Comparison of ENCODE assay signal across 7 mouse cellular contexts in genomic region chr6:125008586-125009128, GRCm38 (mm10). TPM values are rescaled to one million over a fixed set of nuclear protein-coding genes. Genes with fewer than 3 reads are reported as not detected.
DNase-seq lines count a peak whose midpoint lies in the region; ATAC-seq and TF ChIP-seq lines count a peak whose summit lies in the region.

No protein-coding gene starts in this region.

- ATAC-seq in intestine, postnatal 0 days: peak; percentile 97
- peak; percentile 97 for ATAC-seq in midbrain, embryonic 12.5 days (ENCODE audit: low FRiP score, low read depth)

- H3K9ac ChIP-seq in intestine, postnatal 0 days (ENCODE audit: low read depth, low read length): peak overlapping the region; percentile 99
- peak overlapping the region; percentile 93 for H3K9ac ChIP-seq in midbrain, embryonic 12.5 days (replicated peaks)

- peaks cover 32% of the 10 kb centered on the region for H3K4me1 ChIP-seq in embryonic facial prominence, embryonic 10.5 days
- H3K4me1 ChIP-seq in intestine, postnatal 0 days (replicated peaks; ENCODE audit: control insufficient read depth, insufficient read depth, low read length): peaks cover 5% of the 10 kb centered on the region; the same call in 1 of the 2 replicates
- peaks cover 26% of the 10 kb centered on the region for H3K4me1 ChIP-seq in midbrain, embryonic 12.5 days
- peaks cover 2% of the 10 kb centered on the region; the same call in 1 of the 2 replicates for H3K4me1 ChIP-seq in small intestine, adult 2 months (ENCODE audit: control insufficient read depth, insufficient read depth, insufficient read length, low read length)

- TF ChIP-seq POLR2A in small intestine, adult 2 months (IDR thresholded peaks at IDR 0.05; ENCODE audit: low read depth, low read length): no peak

- intact Hi-C loops in left cerebral cortex, postnatal 4 days (cut with DNase I): no loop called here

- H3K4me2 ChIP-seq in intestine, postnatal 0 days (replicated peaks; ENCODE audit: low read depth): peak overlapping the region; percentile 74
- peak overlapping the region; percentile 85 for H3K4me2 ChIP-seq in midbrain, embryonic 12.5 days (replicated peaks)

- TF ChIP-seq CTCF in intestine, postnatal 0 days (IDR thresholded peaks at IDR 0.05; ENCODE audit: low read depth): no peak
- no peak for TF ChIP-seq CTCF in small intestine, adult 2 months (IDR thresholded peaks at IDR 0.05; ENCODE audit: extremely low read depth, insufficient read length, insufficient replicate concordance, low read depth, low read length)

- WGBS in embryonic facial prominence, embryonic 10.5 days: under 1% methylated on average over 34 of the region's 34 CpGs
- WGBS in intestine, postnatal 0 days: under 1% methylated on average over 33 of the region's 34 CpGs
- WGBS in midbrain, embryonic 12.5 days: 1% methylated on average over 33 of the region's 34 CpGs
- WGBS in small intestine, adult 2 months: under 1% methylated on average over 34 of the region's 34 CpGs

- H3K4me3 ChIP-seq in embryonic facial prominence, embryonic 10.5 days: peak overlapping the region; percentile 93
- H3K4me3 ChIP-seq in intestine, postnatal 0 days (ENCODE audit: low read depth, low read length): peak overlapping the region; percentile 84
- peak overlapping the region; percentile 92 for H3K4me3 ChIP-seq in midbrain, embryonic 12.5 days
- H3K4me3 ChIP-seq in small intestine, adult 2 months (ENCODE audit: low read depth, low read length): peak overlapping the region; percentile 94

- H3K27ac ChIP-seq in embryonic facial prominence, embryonic 10.5 days (replicated peaks): peak overlapping the region; percentile 99
- peak overlapping the region; percentile 99 for H3K27ac ChIP-seq in intestine, postnatal 0 days (ENCODE audit: low read depth, low read length)
- H3K27ac ChIP-seq in midbrain, embryonic 12.5 days (replicated peaks): peak overlapping the region; percentile 99
- peak overlapping the region; percentile 67 for H3K27ac ChIP-seq in small intestine, adult 2 months (ENCODE audit: insufficient read depth, low read depth, low read length)

- H3K36me3 ChIP-seq in embryonic facial prominence, embryonic 10.5 days (replicated peaks): peaks cover 30% of the 10 kb centered on the region
- H3K36me3 ChIP-seq in intestine, postnatal 0 days (ENCODE audit: control insufficient read depth, insufficient read depth): peaks cover 18% of the 10 kb centered on the region; the same call in 1 of the 2 replicates
- peaks cover 21% of the 10 kb centered on the region; the same call in 1 of the 2 replicates for H3K36me3 ChIP-seq in midbrain, embryonic 12.5 days
- H3K36me3 ChIP-seq in small intestine, adult 2 months (ENCODE audit: control insufficient read depth, insufficient read depth, low read length): peaks cover 17% of the 10 kb centered on the region

- no peaks in the 10 kb centered on the region for H3K9me3 ChIP-seq in embryonic facial prominence, embryonic 10.5 days
- H3K9me3 ChIP-seq in intestine, postnatal 0 days (ENCODE audit: control insufficient read depth): no peaks in the 10 kb centered on the region
- H3K9me3 ChIP-seq in midbrain, embryonic 12.5 days: no peaks in the 10 kb centered on the region

- peak; percentile 98 for DNase-seq in adrenal gland, postnatal 10 days
- peak; percentile 98 for DNase-seq in embryonic facial prominence, embryonic 10.5 days (ENCODE audit: low spot score)
- DNase-seq in gonadal fat pad, adult 2 months (ENCODE audit: low read depth): peak; percentile 90
- peak; percentile 97 for DNase-seq in left cerebral cortex, postnatal 4 days

- peaks cover 9% of the 10 kb centered on the region for H3K27me3 ChIP-seq in embryonic facial prominence, embryonic 10.5 days (replicated peaks; ENCODE audit: low read depth, poor library complexity, severe bottlenecking)
- H3K27me3 ChIP-seq in intestine, postnatal 0 days (replicated peaks; ENCODE audit: control insufficient read depth, insufficient read depth, low read length): no peaks in the 10 kb centered on the region
- peaks cover 4% of the 10 kb centered on the region; the same call in 1 of the 2 replicates for H3K27me3 ChIP-seq in midbrain, embryonic 12.5 days
- H3K27me3 ChIP-seq in small intestine, adult 2 months (ENCODE audit: control insufficient read depth, insufficient read depth, low read length): no peaks in the 10 kb centered on the region

RNA-seq across cellular contexts. Expression of gene Zfp384, which starts 0.3 kb away (rescaled TPM):
- total RNA-seq in adrenal gland, postnatal 10 days (2021): 10 to 100 TPM; 43.3 to 52.6 TPM
- 9.4 and 11.0 TPM in 2 replicates for polyA plus RNA-seq in embryonic facial prominence, embryonic 10.5 days (2016; fragmentation: Nextera tagmentation; extraction: Ambion mirVana)
- polyA plus RNA-seq in gonadal fat pad, adult 2 months (2012; rRNA removed): 41.9 and 45.0 TPM in 2 replicates
- 8.2 TPM in 2 replicates for polyA plus RNA-seq in intestine, postnatal 0 days (2015; fragmentation: Nextera tagmentation; extraction: Ambion mirVana)
- total RNA-seq in left cerebral cortex, postnatal 4 days (2021): 10 to 100 TPM; 51.8 to 56.1 TPM
- polyA plus RNA-seq in midbrain, embryonic 12.5 days (2016; fragmentation: Nextera tagmentation; extraction: Ambion mirVana): 18.0 and 20.6 TPM in 2 replicates
- 28.6 and 57.0 TPM in 2 replicates for polyA plus RNA-seq in small intestine, adult 2 months (2012; rRNA removed)

RNA-seq across cellular contexts. Expression of gene Pianp, which starts 12.2 kb away (rescaled TPM):
- 1 to 10 TPM; 3.8 to 5.6 TPM for total RNA-seq in adrenal gland, postnatal 10 days (2021)
- 0.82 and 1.1 TPM in 2 replicates for polyA plus RNA-seq in embryonic facial prominence, embryonic 10.5 days (2016; fragmentation: Nextera tagmentation; extraction: Ambion mirVana)
- 1.3 and 2.0 TPM in 2 replicates for polyA plus RNA-seq in gonadal fat pad, adult 2 months (2012; rRNA removed)
- 1.8 and 2.1 TPM in 2 replicates for polyA plus RNA-seq in intestine, postnatal 0 days (2015; fragmentation: Nextera tagmentation; extraction: Ambion mirVana)
- total RNA-seq in left cerebral cortex, postnatal 4 days (2021): 10 to 100 TPM; 89.1 to 97.3 TPM
- 6.7 and 7.7 TPM in 2 replicates for polyA plus RNA-seq in midbrain, embryonic 12.5 days (2016; fragmentation: Nextera tagmentation; extraction: Ambion mirVana)
- 2.8 and 5.0 TPM in 2 replicates for polyA plus RNA-seq in small intestine, adult 2 months (2012; rRNA removed)

RNA-seq across cellular contexts. Expression of gene Ing4, which starts 30.9 kb away (rescaled TPM):
- 10 to 100 TPM; 72.5 to 83.1 TPM for total RNA-seq in adrenal gland, postnatal 10 days (2021)
- polyA plus RNA-seq in embryonic facial prominence, embryonic 10.5 days (2016; fragmentation: Nextera tagmentation; extraction: Ambion mirVana): 125 and 137 TPM in 2 replicates
- polyA plus RNA-seq in gonadal fat pad, adult 2 months (2012; rRNA removed): 43.6 and 59.6 TPM in 2 replicates
- 65.4 and 70.1 TPM in 2 replicates for polyA plus RNA-seq in intestine, postnatal 0 days (2015; fragmentation: Nextera tagmentation; extraction: Ambion mirVana)
- total RNA-seq in left cerebral cortex, postnatal 4 days (2021): 10 to 100 TPM; 67.4 to 72.0 TPM
- polyA plus RNA-seq in midbrain, embryonic 12.5 days (2016; fragmentation: Nextera tagmentation; extraction: Ambion mirVana): 163 and 171 TPM in 2 replicates
- polyA plus RNA-seq in small intestine, adult 2 months (2012; rRNA removed): 14.2 and 32.7 TPM in 2 replicates

RNA-seq across cellular contexts. Expression of gene Acrbp, which starts 40.8 kb away (rescaled TPM):
- total RNA-seq in adrenal gland, postnatal 10 days (2021): 1 to 10 TPM; 4.6 to 7.5 TPM
- 15.9 and 17.8 TPM in 2 replicates for polyA plus RNA-seq in embryonic facial prominence, embryonic 10.5 days (2016; fragmentation: Nextera tagmentation; extraction: Ambion mirVana)
- polyA plus RNA-seq in gonadal fat pad, adult 2 months (2012; rRNA removed): 16.2 and 18.2 TPM in 2 replicates
- 3.1 and 4.1 TPM in 2 replicates for polyA plus RNA-seq in intestine, postnatal 0 days (2015; fragmentation: Nextera tagmentation; extraction: Ambion mirVana)
- 10 to 100 TPM; 11.7 to 13.0 TPM for total RNA-seq in left cerebral cortex, postnatal 4 days (2021)
- 18.0 and 18.9 TPM in 2 replicates for polyA plus RNA-seq in midbrain, embryonic 12.5 days (2016; fragmentation: Nextera tagmentation; extraction: Ambion mirVana)
- polyA plus RNA-seq in small intestine, adult 2 months (2012; rRNA removed): 7.5 and 18.2 TPM in 2 replicates

RNA-seq across cellular contexts. Expression of gene Cops7a, which starts 43.3 kb away (rescaled TPM):
- total RNA-seq in adrenal gland, postnatal 10 days (2021): 100 to 1,000 TPM; 122 to 129 TPM
- 137 and 146 TPM in 2 replicates for polyA plus RNA-seq in embryonic facial prominence, embryonic 10.5 days (2016; fragmentation: Nextera tagmentation; extraction: Ambion mirVana)
- 180 and 195 TPM in 2 replicates for polyA plus RNA-seq in gonadal fat pad, adult 2 months (2012; rRNA removed)
- 105 and 110 TPM in 2 replicates for polyA plus RNA-seq in intestine, postnatal 0 days (2015; fragmentation: Nextera tagmentation; extraction: Ambion mirVana)
- 10 to 100 TPM; 67.8 to 72.6 TPM for total RNA-seq in left cerebral cortex, postnatal 4 days (2021)
- 100 and 105 TPM in 2 replicates for polyA plus RNA-seq in midbrain, embryonic 12.5 days (2016; fragmentation: Nextera tagmentation; extraction: Ambion mirVana)
- 82.6 and 131 TPM in 2 replicates for polyA plus RNA-seq in small intestine, adult 2 months (2012; rRNA removed)

Comparison
In these comparisons a context has a peak if more than half of its experiments do, and no peak if none do; other contexts are left out.
1. Peak in every context shown above with its lines: DNase-seq, ATAC-seq, H3K4me3 ChIP-seq and H3K27ac ChIP-seq.